Mouse (Mus musculus): ENCODE measurements around the gene Rab7b.

DNA sequence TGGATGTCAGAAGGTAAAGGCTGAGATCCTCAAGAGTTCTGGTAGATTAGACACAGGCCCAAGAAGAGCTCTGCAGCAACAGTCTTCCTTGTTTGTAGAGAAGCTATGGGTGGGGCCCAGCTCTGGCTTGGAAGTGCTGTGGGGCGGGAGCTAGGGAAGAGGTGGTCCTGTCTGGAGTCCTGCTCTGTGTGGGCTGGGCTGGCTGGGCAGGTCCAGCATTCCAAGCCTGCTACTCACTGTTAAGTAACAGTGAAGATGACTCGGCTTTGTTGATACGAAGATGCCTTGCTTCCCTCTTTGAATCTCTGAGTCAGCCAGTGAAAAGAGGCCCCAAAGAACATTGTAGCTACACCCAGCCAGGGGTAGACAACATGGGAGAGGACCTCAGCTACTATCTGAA is 1.9 kb downstream of the Rab7b start:
- TF ChIP-seq CTCF (IDR thresholded peaks at IDR 0.05; ENCODE audit: control insufficient read depth, insufficient read depth, low read length) (no peak), POLR2A (IDR thresholded peaks at IDR 0.05; ENCODE audit: borderline replicate concordance, control insufficient read depth, low read depth, low read length) (no peak)
